Mouse (Mus musculus) v-Abl transformed pro-B cells (cell line): ENCODE data around the gene Ncoa3.

Experiments used
- in situ Hi-C, 2 experiments: fragments of 400-800 bp; cut with MboI; formaldehyde crosslinking; loops; one replicate each; pipeline ENCODE4 v1.15.1; 2025; ENCODE audit not compliant: unreplicated experiment in 2 of 2

Gene Ncoa3

GRCm38 (mm10) chr2:166029232-166029631 is 36.8 kb downstream of the Ncoa3 start:
- in situ Hi-C loops = no loop called here

GRCm38 (mm10) chr2:166030256-166030995 is 38.0 kb downstream of the Ncoa3 start:
- in situ Hi-C loops = loop anchor here (5.0 kb wide), 2 partner anchors 33 to 108 kb away; no protein-coding TSS in a partner anchor

GRCm38 (mm10) chr2:166031120-166031929 is 38.9 kb downstream of the Ncoa3 start:
- in situ Hi-C loops = loop anchor here (5.0 kb wide), 2 partner anchors 34 to 109 kb away; no protein-coding TSS in a partner anchor

- in situ Hi-C loops = loop anchor here (5.0 kb wide), 2 partner anchors 35 to 110 kb away; no protein-coding TSS in a partner anchor
Observed at GRCm38 (mm10) chr2:166032628-166033027, 40.2 kb downstream of the Ncoa3 start.

- in situ Hi-C loops = loop anchor here (5.0 kb wide), 2 partner anchors 38 to 113 kb away; no protein-coding TSS in a partner anchor
Observed at GRCm38 (mm10) chr2:166034967-166035490, 42.6 kb downstream of the Ncoa3 start.

GRCm38 (mm10) chr2:166035725-166036124 is 43.3 kb downstream of the Ncoa3 start:
- in situ Hi-C loops = no loop called here

- in situ Hi-C loops = loop anchor here in 1 of 2 experiments (5.0 kb wide), 2 partner anchors 122 to 212 kb away; no protein-coding TSS in a partner anchor
Observed at GRCm38 (mm10) chr2:166039681-166040080, 47.2 kb downstream of the Ncoa3 start.

GRCm38 (mm10) chr2:166042542-166042941 is 50.1 kb downstream of the Ncoa3 start:
- in situ Hi-C loops = loop anchor here in 1 of 2 experiments (5.0 kb wide), 2 partner anchors 125 to 215 kb away; no protein-coding TSS in a partner anchor

- in situ Hi-C loops = loop anchor here in 1 of 2 experiments (5.0 kb wide), 1 partner anchor 263 kb away; no protein-coding TSS in a partner anchor
Observed at GRCm38 (mm10) chr2:166045006-166045405, 52.6 kb downstream of the Ncoa3 start.

GRCm38 (mm10) chr2:166045549-166046501 is 53.4 kb downstream of the Ncoa3 start:
- in situ Hi-C loops = loop anchor here in 1 of 2 experiments (5.0 kb wide), 1 partner anchor 264 kb away; no protein-coding TSS in a partner anchor

- in situ Hi-C loops = loop anchor here in 1 of 2 experiments (5.0 kb wide), 1 partner anchor 266 kb away; no protein-coding TSS in a partner anchor
Observed at GRCm38 (mm10) chr2:166047931-166048330, 55.5 kb downstream of the Ncoa3 start.

- in situ Hi-C loops = loop anchor here in 1 of 2 experiments (5.0 kb wide), 1 partner anchor 267 kb away; no protein-coding TSS in a partner anchor
Observed at GRCm38 (mm10) chr2:166048852-166049251, 56.4 kb downstream of the Ncoa3 start.

- in situ Hi-C loops = loop anchor here in 1 of 2 experiments (5.0 kb wide), 1 partner anchor 229 kb away; no protein-coding TSS in a partner anchor
Observed at GRCm38 (mm10) chr2:166051421-166051820, 59.0 kb downstream of the Ncoa3 start.

- in situ Hi-C loops = loop anchor here in 1 of 2 experiments (5.0 kb wide), 1 partner anchor 230 kb away; no protein-coding TSS in a partner anchor
Observed at GRCm38 (mm10) chr2:166051966-166052365, 59.5 kb downstream of the Ncoa3 start.

- in situ Hi-C loops = loop anchor here in 1 of 2 experiments (5.0 kb wide), 1 partner anchor 232 kb away; no protein-coding TSS in a partner anchor
Observed at GRCm38 (mm10) chr2:166054002-166054539, 61.6 kb downstream of the Ncoa3 start.

- in situ Hi-C loops = no loop called here
Observed at GRCm38 (mm10) chr2:166059684-166060423, 67.4 kb downstream of the Ncoa3 start.

GRCm38 (mm10) chr2:166062008-166062407 is 69.6 kb downstream of the Ncoa3 start:
- in situ Hi-C loops = no loop called here

GRCm38 (mm10) chr2:166062431-166062830 is 70.0 kb downstream of the Ncoa3 start:
- in situ Hi-C loops = no loop called here
